Mouse (Mus musculus) layer of hippocampus, postnatal 36 days (tissue): ENCODE measurements around the gene C77080. TPM values are rescaled to one million over a fixed set of nuclear protein-coding genes. Genes with fewer than 3 reads are reported as not detected.

Source experiments
- DNase-seq, 2 experiments: peaks; one replicate each; pipeline ENCODE4 v3.0.0; 2022
- total RNA-seq, 2 experiments: library from RNA; stranded (reverse); gene quantifications; 2 replicates each; pipeline ENCODE4 v1.2.3; 2021

Gene C77080
- total RNA-seq, 2 experiments from 2014 or later, result 5.8 TPM

GRCm38 (mm10) chr4:129266191-129266590 lies 5.0 kb upstream of the C77080 start:
- no peak for DNase-seq

DNA sequence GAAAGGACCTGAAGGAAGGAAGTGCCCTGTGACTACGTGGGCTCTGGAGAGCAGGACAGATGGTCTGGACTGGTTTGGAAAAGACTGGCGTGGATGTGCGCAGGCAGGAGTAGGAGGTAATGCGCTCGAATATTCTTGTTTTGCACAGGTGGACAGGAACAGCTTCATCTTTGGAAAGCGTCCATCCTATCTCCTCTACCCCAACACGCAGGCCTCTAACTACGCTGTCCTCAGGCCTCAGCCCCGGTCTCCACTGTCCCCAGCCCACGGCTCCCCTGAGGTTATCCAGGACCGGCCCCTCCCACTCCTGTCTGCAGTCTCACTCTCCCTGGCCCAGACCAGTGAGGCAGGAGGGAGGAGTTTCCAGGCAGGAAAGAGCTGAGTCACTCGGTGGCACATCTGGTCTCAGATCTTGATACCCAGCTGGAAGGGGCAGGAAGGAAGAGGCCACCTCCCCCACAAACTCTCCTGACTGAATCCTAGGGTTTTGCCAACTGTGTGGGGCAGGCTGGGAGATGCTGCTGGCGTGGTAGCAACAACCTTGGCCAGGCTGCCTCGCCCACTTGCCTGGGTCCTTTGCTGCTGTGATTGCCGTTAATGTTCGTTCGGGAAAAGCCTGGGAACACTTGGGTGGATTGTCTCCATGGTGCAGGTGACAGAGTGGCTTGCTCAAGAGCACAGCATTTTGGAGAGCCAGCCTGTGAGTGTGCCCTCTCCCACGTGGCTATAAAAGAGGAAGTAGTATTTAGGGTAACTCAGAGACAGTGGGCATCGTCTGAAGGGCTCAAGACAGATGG lies 2.2 kb upstream of the C77080 start:
- DNase-seq, result no peak

DNA sequence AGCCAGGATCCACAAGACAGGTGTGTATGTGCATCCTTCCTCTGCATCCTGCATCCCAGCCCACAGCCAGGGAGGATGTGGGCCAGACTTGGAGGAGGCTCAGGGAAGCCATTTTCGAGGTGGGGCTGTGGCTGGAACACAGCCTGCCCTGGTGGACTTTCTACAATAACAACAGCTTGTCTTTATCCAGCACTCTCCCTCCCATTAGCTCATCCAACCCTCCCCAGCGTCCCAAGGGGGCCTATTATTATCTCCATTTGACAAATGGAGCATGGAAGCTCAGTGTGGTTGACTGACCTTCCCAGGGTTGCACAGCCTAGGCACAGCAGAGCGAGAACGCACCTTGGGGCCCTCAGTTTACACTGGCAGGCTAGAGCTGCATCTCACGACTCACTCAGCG lies 526 bp downstream of the C77080 start:
- DNase-seq, result no peak

- no peak for DNase-seq
Observed at GRCm38 (mm10) chr4:129259101-129259500, 2.1 kb downstream of the C77080 start.

DNA sequence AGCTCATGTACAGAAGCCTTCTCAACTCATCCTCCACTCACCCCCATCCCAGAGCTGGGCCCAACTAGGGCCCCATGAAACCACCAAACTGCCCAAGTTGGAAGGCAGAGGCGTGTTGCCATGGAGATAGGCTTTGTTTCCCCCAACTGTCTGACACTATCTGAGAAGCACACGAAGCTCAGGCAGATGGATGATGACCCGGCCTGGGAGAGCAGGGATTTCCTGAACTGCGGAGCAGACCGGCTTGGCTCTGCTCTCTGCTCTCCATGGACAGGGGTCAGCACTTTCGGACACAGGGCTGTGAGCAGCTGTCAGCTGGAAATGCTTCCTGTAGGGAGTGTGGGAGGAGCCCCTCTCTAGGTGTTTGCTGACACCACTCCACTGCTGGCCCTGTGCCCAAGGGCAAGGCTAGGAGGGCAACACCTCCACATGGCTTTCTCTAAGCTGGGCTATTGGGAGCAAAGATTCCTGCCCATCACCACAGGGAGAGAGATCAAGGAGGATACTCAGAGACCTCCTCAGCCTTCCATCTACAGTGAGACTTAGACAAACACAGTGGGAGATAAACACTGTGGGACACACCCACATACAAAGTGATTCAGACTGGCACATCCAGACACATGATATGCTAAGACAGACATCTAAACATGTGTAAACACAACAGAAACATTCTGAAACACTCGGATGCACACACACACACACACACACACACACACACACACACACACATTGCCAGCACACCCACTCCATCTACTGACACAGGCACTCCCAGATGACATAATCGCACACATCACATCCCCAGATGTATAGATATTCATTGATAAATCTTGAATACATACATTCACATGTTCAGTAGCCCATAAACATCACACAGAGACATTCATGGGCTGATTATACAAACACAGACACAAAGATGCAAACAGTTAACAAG lies 4.5 kb downstream of the C77080 start:
- DNase-seq, result no peak

DNA sequence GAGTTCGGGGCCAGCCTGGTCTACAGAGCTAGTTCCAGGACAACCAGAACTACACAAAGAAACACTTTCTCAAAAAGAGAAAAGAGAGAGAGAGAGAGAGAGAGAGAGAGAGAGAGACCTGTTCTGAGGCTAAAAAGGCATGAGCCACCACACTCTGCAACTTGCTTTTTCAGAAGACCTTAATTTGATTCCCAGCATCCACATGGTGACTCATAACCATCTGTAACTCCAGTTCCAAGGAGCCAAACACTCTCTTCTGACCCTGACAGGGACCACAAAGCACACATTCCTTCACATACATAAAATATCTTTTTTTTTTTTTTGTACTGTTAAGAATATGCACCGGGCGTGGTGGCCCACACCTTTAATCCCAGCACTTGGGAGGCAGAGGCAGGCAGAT lies 6.6 kb downstream of the C77080 start:
- no peak for DNase-seq

DNA sequence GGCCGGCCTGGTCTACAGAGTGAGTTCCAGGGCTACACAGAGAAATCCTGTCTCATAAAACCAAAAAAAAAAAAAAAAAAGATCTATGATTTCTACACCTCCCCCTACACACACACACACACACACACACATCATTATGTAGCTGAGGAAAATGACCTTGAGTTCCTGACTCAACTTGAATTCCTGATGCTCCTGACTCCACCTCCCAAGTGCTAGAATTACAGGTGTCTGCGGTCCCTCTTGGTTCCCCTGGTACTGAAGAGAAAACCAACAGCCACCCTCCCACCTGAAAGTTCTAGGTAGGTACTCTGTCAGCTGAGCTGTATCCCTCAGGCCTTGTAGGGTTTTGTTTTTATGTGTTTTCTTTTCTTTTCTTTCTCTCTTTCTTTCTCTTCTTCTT lies 8.7 kb downstream of the C77080 start:
- DNase-seq, result no peak

GRCm38 (mm10) chr4:129251482-129252125 lies 9.6 kb downstream of the C77080 start:
- no peak for DNase-seq

DNA sequence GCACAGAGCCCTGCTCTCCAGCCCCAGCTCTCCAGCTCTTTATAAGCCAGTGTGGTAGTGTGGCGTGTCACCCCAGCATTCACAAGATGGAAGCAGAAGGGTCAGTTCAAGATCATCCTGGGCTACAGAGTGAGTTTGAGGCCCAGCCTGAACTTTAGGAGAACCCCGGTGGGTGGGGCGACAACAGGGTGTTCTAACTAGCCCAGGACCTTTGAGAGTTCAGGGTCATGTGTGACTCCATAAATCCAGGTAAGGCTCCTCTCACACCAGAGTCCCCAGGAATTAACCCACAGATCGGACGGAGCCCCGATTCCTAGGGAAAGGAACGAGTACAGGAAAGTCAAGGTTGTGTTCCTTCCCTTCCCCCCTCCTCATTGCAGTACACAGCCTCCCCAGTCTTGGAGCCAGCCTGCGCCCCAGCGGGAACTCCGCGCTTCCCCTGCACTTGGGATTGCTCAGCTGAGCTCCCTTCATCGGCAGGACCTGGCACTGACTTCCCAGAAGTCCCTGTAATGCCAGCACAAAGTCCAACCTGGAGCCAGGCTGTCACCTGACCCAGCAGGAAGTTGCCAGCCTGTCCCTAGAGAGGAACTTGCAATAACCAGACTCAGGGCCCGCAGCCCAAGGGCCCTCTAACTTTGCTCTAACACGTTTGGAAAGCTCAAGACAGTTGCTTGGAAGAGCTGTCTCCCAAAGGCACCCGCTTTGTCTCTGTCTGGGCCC lies 10.3 kb downstream of the C77080 start:
- no peak for DNase-seq

GRCm38 (mm10) chr4:129249288-129249687 lies 11.9 kb downstream of the C77080 start:
- DNase-seq, result no peak

GRCm38 (mm10) chr4:129248243-129248767 lies 12.9 kb downstream of the C77080 start:
- no peak for DNase-seq

DNA sequence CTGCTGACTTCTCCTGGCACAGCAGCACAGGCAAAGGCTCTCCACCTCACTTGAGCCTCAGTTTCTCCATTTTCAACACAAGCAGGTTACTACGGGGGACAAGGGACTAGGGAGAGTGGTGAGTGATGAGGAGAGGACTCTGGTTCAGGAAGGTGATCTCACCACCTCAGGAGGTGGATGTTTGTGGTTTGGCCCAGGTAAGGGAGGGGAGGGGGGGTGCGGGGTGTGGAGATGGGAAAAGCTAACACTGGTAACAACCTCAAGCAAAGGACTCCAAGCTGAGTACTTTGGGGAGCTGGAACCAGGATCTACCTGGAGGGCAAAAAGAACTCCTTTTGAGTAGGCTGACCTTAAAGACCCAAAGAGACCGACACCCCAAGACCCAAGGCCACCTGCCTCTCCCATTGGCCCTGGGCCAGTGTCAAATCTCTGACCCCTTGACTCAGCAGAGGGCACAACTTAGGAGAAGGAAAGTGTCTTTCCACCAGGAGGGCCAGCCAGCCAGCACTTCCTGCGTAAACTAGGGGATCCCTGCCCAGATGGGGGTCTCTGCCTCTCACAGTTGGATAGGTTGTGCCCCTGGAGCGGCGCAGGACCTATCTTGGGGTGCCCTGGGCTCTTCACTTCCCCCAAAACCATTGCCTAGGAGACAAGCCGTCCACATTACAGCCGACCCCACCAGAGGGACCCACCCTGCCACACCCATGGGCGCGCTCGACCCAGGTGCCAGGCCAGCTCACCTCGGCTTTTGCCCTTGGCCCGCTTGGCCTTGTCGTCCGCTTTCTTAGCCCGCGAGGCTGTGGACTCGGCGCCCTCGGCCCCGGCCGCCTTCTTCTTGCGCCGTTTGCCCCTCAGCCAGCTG lies 13.6 kb downstream of the C77080 start:
- DNase-seq, result no peak

DNA sequence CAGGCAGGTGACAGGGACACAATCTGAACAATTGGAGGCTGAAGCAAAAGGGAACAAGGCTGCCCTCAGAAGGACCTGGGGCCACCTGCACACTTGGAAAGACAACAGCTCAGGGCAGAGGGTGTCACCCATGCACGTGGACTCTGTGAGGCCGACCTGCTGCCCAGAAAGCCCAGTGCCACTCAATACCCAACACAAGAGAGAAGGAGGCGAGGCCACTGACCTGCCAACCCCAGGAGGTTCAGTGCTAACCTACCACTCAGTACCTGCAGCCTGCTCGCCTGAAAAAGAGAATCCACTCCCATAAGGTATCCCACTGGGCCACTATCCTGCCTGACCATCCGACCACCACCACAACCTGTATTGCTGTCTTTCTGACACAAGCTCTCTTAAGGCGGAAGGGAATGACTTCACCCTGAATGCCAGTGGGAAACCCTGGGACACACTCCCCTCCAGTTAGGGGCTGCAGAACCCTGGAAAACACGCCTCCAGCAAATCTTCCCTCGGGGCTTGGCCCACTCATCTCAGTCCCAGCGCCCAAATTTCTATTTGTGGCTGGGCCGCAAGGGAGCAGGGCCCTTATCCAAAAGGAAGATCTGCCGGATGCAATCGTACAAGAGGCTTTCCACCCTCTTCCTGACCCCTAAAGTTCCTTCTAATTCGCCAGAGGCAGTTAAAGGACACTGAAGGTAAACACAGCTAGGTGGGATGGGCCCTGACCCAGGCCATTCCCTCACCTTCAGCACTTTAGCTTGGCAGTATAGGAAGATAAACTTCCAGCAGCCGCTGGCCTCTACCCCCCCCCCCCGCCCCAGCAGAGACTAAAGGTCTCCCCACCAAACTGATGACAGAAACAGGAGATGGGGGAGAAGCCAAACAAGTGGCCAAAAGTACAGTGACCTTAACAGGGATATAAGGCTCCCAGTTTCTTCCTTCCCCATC lies 14.6 kb downstream of the C77080 start:
- no peak for DNase-seq

DNA sequence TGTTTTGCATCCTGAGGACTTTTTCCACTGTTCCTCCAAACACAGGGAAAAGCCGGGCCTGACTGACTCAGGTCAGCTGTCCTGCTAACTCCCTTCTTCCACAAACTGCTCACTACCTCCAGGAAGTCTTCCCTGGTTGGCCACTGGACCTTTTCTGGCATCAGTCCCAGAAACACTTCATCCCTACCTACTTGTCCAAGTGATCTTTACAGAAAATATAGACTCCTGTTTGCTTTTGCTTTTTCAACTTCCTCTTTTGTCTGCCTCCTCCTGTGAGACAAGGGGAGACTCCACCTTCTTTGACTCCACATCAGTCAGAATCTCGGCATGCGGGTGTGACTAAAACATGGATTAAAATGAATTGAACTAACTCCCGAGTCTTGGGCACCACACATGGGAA lies 16.4 kb downstream of the C77080 start:
- DNase-seq, result no peak

GRCm38 (mm10) chr4:129242761-129243160 lies 18.4 kb downstream of the C77080 start:
- DNase-seq, result no peak

GRCm38 (mm10) chr4:129242327-129242726 lies 18.9 kb downstream of the C77080 start:
- DNase-seq, result no peak

DNA sequence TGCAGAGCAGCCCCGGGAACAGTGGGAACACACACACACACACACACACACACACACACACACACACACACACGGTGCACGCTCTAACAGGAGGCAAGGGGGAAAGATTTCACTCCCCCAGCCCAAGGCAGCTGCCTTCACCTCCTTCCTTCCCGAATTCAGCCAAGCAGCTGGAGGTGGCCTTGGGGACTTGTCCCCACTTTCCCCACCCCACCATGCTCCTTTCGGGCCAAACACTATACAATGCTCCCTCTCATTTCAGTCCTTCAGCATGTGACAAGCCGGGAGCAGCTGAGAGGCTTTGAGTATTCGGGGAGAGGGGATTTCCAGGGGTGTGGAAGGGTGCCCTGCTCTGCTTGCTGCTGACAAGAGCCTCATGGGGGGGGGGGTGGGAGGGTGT lies 19.3 kb downstream of the C77080 start:
- no peak for DNase-seq

- DNase-seq, result peak; percentile 55 to 58
Observed at GRCm38 (mm10) chr4:129239075-129239474, 22.1 kb downstream of the C77080 start.

GRCm38 (mm10) chr4:129238579-129239016 lies 22.6 kb downstream of the C77080 start:
- DNase-seq, result no peak
